Mouse (Mus musculus): Measurements from ENCODE around the gene Atp2b4.

DNA sequence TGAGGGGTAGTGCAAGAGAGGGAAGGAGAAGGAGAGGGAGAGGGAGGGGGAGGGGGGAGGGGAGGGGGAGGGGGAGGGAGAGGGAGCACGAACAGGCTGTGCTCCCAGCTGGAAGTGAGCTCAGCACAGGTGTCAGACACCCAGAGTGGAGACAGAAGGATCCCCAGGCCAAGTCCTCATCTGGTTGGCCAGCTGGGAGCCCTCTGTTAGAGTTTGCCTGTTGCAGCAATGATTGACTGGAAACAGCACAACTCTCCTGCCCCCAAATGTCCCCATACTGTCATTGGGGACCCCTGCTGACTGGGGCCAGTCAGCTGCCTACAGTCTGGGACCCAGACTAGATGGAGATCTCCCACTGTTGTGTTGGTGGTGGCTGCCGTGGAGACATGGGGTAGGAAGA, 19.3 kb upstream of the Atp2b4 start:
- TF ChIP-seq POLR2A (IDR thresholded peaks at IDR 0.05; ENCODE audit: control insufficient read depth in 1 of 2, insufficient read depth in 1 of 2, low read depth in 1 of 2, low read length in 2 of 2, poor library complexity in 1 of 2) (no peak), CTCF (IDR thresholded peaks at IDR 0.05 in 2 of 3, conservative IDR thresholded peaks at IDR 0.05 in 1 of 3; ENCODE audit: control insufficient read depth in 1 of 3, insufficient read depth in 1 of 3, low read depth in 2 of 3, low read length in 3 of 3, poor library complexity in 1 of 3, severe bottlenecking in 1 of 3) (no peak), ZC3H11A (IDR thresholded peaks at IDR 0.05; ENCODE audit: low read depth, low read length) (no peak)

Data from MEL (cell line).